ENCODE assay signal across 9 mouse cellular contexts in genomic region chr8:124792708-124793107, GRCm38 (mm10). TPM values are rescaled to one million over a fixed set of nuclear protein-coding genes. Genes with fewer than 3 reads are reported as not detected.
DNase-seq lines count a peak whose midpoint lies in the region; ATAC-seq and TF ChIP-seq lines count a peak whose summit lies in the region.
"Had no signal": no experiment of that assay in that cellular context is flagged by ENCODE, and none has a peak within 500 bp of the region (broad histone marks: within the 10 kb centered on the region; RNA-seq: fewer than 3 reads in every experiment).

Gene Trim67 (plus strand): TSS chr8:124793092.

- H3K4me1 ChIP-seq in embryonic facial prominence, embryonic 13.5 days: peaks cover 26% of the 10 kb centered on the region
- peaks cover 26% of the 10 kb centered on the region for H3K4me1 ChIP-seq in limb, embryonic 13.5 days
- H3K4me1 ChIP-seq in neural tube, embryonic 14.5 days (ENCODE audit: control insufficient read depth, insufficient read depth, low read length): peaks cover 35% of the 10 kb centered on the region

- ATAC-seq in embryonic facial prominence, embryonic 13.5 days (ENCODE audit: insufficient number of reproducible peaks, insufficient read depth, low FRiP score, low TSS enrichment, low read depth): peak; percentile 80
- ATAC-seq in limb, embryonic 13.5 days (ENCODE audit: low FRiP score, low read depth): peak; percentile 89
- ATAC-seq in neural tube, embryonic 14.5 days (ENCODE audit: low read depth): peak; percentile 93

- no peaks in the 10 kb centered on the region for H3K36me3 ChIP-seq in embryonic facial prominence, embryonic 13.5 days
- H3K36me3 ChIP-seq in limb, embryonic 13.5 days: no peaks in the 10 kb centered on the region
- H3K36me3 ChIP-seq in neural tube, embryonic 14.5 days (ENCODE audit: control insufficient read depth, insufficient read depth, low read length): no peaks in the 10 kb centered on the region

- 0% methylated on average over 39 of the region's 39 CpGs for WGBS in embryonic facial prominence, embryonic 13.5 days
- WGBS in limb, embryonic 13.5 days: under 1% methylated on average over 39 of the region's 39 CpGs
- under 1% methylated on average over 36 of the region's 39 CpGs for WGBS in neural tube, embryonic 14.5 days

- H3K4me2 ChIP-seq in embryonic facial prominence, embryonic 13.5 days: peak within 1 kb of the TSS; percentile 100
- H3K4me2 ChIP-seq in limb, embryonic 13.5 days (replicated peaks): peak within 1 kb of the TSS; percentile 100
- H3K4me2 ChIP-seq in neural tube, embryonic 14.5 days (ENCODE audit: low read depth, low read length): peak within 1 kb of the TSS; percentile 77

- intact Hi-C loops in gastrocnemius, adult 2 months (cut with DNase I): no loop called here

- DNase-seq in gastrocnemius, adult 2 months: no peak
- DNase-seq in gastrocnemius, adult 18-20 months (ENCODE audit: low spot score): no peak
- peak; percentile 65 for DNase-seq in adrenal gland, postnatal 25 days
- DNase-seq in induced T-regulatory cell, adult 2 months (ENCODE audit: low read depth): peak; percentile 39
- DNase-seq in thymus, postnatal 4 days: peak; percentile 54

- H3K27me3 ChIP-seq in embryonic facial prominence, embryonic 13.5 days: peaks cover 78% of the 10 kb centered on the region
- H3K27me3 ChIP-seq in limb, embryonic 13.5 days: peaks cover 76% of the 10 kb centered on the region
- peaks cover 6% of the 10 kb centered on the region; the same call in 1 of the 2 replicates for H3K27me3 ChIP-seq in neural tube, embryonic 14.5 days (ENCODE audit: control insufficient read depth, insufficient read depth, low read length)

- no peak within 1 kb of the TSS for H3K27ac ChIP-seq in gastrocnemius, adult 2 months
- H3K27ac ChIP-seq in embryonic facial prominence, embryonic 13.5 days: no peak within 1 kb of the TSS
- no peak within 1 kb of the TSS for H3K27ac ChIP-seq in limb, embryonic 13.5 days
- H3K27ac ChIP-seq in neural tube, embryonic 14.5 days (ENCODE audit: low read depth, low read length): peak within 1 kb of the TSS; percentile 98

- peak within 1 kb of the TSS; percentile 62 for H3K4me3 ChIP-seq in gastrocnemius, adult 2 months
- peak within 1 kb of the TSS; percentile 63 for H3K4me3 ChIP-seq in embryonic facial prominence, embryonic 13.5 days
- peak within 1 kb of the TSS; percentile 62 for H3K4me3 ChIP-seq in limb, embryonic 13.5 days
- peak within 1 kb of the TSS; percentile 81 for H3K4me3 ChIP-seq in neural tube, embryonic 14.5 days (ENCODE audit: low read depth, low read length)

- no peak for TF ChIP-seq CTCF in gastrocnemius, adult 2 months (IDR thresholded peaks at IDR 0.05)

- H3K9ac ChIP-seq in embryonic facial prominence, embryonic 13.5 days: peak within 1 kb of the TSS; percentile 51
- H3K9ac ChIP-seq in limb, embryonic 13.5 days: no peak within 1 kb of the TSS
- peak within 1 kb of the TSS; percentile 72 for H3K9ac ChIP-seq in neural tube, embryonic 14.5 days (replicated peaks; ENCODE audit: low read depth, low read length)

- H3K9me3 ChIP-seq in embryonic facial prominence, embryonic 13.5 days: no peaks in the 10 kb centered on the region
- H3K9me3 ChIP-seq in limb, embryonic 13.5 days: no peaks in the 10 kb centered on the region
- H3K9me3 ChIP-seq in neural tube, embryonic 14.5 days (ENCODE audit: control insufficient read depth, low read length): no peaks in the 10 kb centered on the region

RNA-seq across cellular contexts. Expression of gene Trim67, which starts in this region (rescaled TPM):
- under 1 TPM; 0.06 to 0.10 TPM for total RNA-seq in gastrocnemius, adult 2 months (2021)
- total RNA-seq in gastrocnemius, adult 18-20 months (2021): under 1 TPM; 0.05 to 0.21 TPM
- 2.2 and 3.0 TPM in 2 replicates for total RNA-seq in adrenal gland, postnatal 25 days (2021)
- 0.18 and 0.19 TPM in 2 replicates for polyA plus RNA-seq in embryonic facial prominence, embryonic 13.5 days (2015; fragmentation: Nextera tagmentation; extraction: Ambion mirVana)
- polyA plus RNA-seq in limb, embryonic 13.5 days (2015; fragmentation: Nextera tagmentation; extraction: Ambion mirVana): 0.03 and 0.06 TPM in 2 replicates
- 36.7 and 42.7 TPM in 2 replicates for polyA plus RNA-seq in neural tube, embryonic 14.5 days (2014; fragmentation: Nextera tagmentation; extraction: Ambion mirVana)
- total RNA-seq: hematopoietic stem cell, adult 5-6 weeks had no signal

Comparison
In these comparisons a context has a peak if more than half of its experiments do, and no peak if none do; other contexts are left out.
1. RNA of gene Trim67 (polyA plus RNA-seq): 36.7 to 42.7 TPM in neural tube, embryonic 14.5 days; 0.18 to 0.19 TPM in embryonic facial prominence, embryonic 13.5 days and 0.03 to 0.06 TPM in limb, embryonic 13.5 days; every median in the first group is over 10 times any median in the second.
2. Peak in ATAC-seq, H3K4me3 ChIP-seq, H3K9ac ChIP-seq and H3K4me2 ChIP-seq in embryonic facial prominence, embryonic 13.5 days; RNA of the gene not detected or under 1 TPM.
3. Peak in ATAC-seq, H3K4me3 ChIP-seq and H3K4me2 ChIP-seq in limb, embryonic 13.5 days; RNA of the gene not detected or under 1 TPM.
4. DNase-seq: peak in adrenal gland, postnatal 25 days (single experiment), induced T-regulatory cell, adult 2 months (single experiment) and thymus, postnatal 4 days (single experiment); none in gastrocnemius, adult 2 months (single experiment) and gastrocnemius, adult 18-20 months (single experiment).
5. Peak in every context shown above with its lines, with median percentiles within 50 percentile points of each other: H3K4me3 ChIP-seq, ATAC-seq and H3K4me2 ChIP-seq.